Comparison of ENCODE assay signal across 8 mouse cellular contexts in genomic region chr11:121543287-121543856, GRCm38 (mm10). TPM values are rescaled to one million over a fixed set of nuclear protein-coding genes. Genes with fewer than 3 reads are reported as not detected.
DNase-seq lines count a peak whose midpoint lies in the region; ATAC-seq and TF ChIP-seq lines count a peak whose summit lies in the region.

No protein-coding gene starts in this region.

- H3K36me3 ChIP-seq in heart, embryonic 11.5 days (ENCODE audit: control insufficient read depth, insufficient read depth, low read length) = no peaks in the 10 kb centered on the region
- no peaks in the 10 kb centered on the region for H3K36me3 ChIP-seq in heart, adult 2 months (ENCODE audit: control insufficient read depth, insufficient read depth, low read length)
- H3K36me3 ChIP-seq in liver, embryonic 13.5 days = peaks cover 24% of the 10 kb centered on the region
- H3K36me3 ChIP-seq in hindbrain, embryonic 11.5 days (ENCODE audit: control insufficient read depth, insufficient read depth, low read length) = no peaks in the 10 kb centered on the region

- H3K4me2 ChIP-seq in heart, embryonic 11.5 days = no peak overlapping the region
- peak overlapping the region; percentile 56 for H3K4me2 ChIP-seq in liver, embryonic 13.5 days
- no peak overlapping the region for H3K4me2 ChIP-seq in hindbrain, embryonic 11.5 days (replicated peaks; ENCODE audit: low read depth, low read length)

- 79% methylated on average over 5 of the region's 5 CpGs for WGBS in heart, embryonic 11.5 days (ENCODE audit: insufficient replicate concordance)
- WGBS in heart, adult 2 months = 85% methylated on average over 5 of the region's 5 CpGs
- WGBS in liver, embryonic 13.5 days (ENCODE audit: insufficient replicate concordance) = 40% methylated on average over 5 of the region's 5 CpGs
- 93% methylated on average over 5 of the region's 5 CpGs for WGBS in hindbrain, embryonic 11.5 days

- H3K27me3 ChIP-seq in heart, embryonic 11.5 days (ENCODE audit: control insufficient read depth, insufficient read depth, low read length) = no peaks in the 10 kb centered on the region
- H3K27me3 ChIP-seq in heart, adult 2 months (ENCODE audit: control insufficient read depth, insufficient read depth, low read length) = no peaks in the 10 kb centered on the region
- no peaks in the 10 kb centered on the region for H3K27me3 ChIP-seq in liver, embryonic 13.5 days
- no peaks in the 10 kb centered on the region for H3K27me3 ChIP-seq in hindbrain, embryonic 11.5 days (ENCODE audit: control insufficient read depth, insufficient read depth, low read length)

- peak; percentile 79 for ATAC-seq in heart, embryonic 11.5 days (replicated peaks; ENCODE audit: insufficient number of reproducible peaks, low FRiP score, low TSS enrichment)
- ATAC-seq in erythroblast, adult 5-6 weeks (replicated peaks; ENCODE audit: low FRiP score, poor library complexity, severe bottlenecking) = peak; percentile 76
- ATAC-seq in liver, embryonic 13.5 days (ENCODE audit: low read depth) = peak; percentile 88
- no peak for ATAC-seq in hindbrain, embryonic 11.5 days (ENCODE audit: low FRiP score)

- H3K9me3 ChIP-seq in heart, embryonic 11.5 days (replicated peaks; ENCODE audit: control insufficient read depth, low read length) = no peaks in the 10 kb centered on the region
- no peaks in the 10 kb centered on the region for H3K9me3 ChIP-seq in liver, embryonic 13.5 days (replicated peaks)
- H3K9me3 ChIP-seq in hindbrain, embryonic 11.5 days (ENCODE audit: control insufficient read depth, low read length) = no peaks in the 10 kb centered on the region

- intact Hi-C loops in heart, adult 2 months (cut with DNase I) = no loop called here

- peak overlapping the region; percentile 46; the same call in 1 of the 2 replicates for H3K27ac ChIP-seq in heart, embryonic 11.5 days (ENCODE audit: low read depth, low read length)
- no peak overlapping the region for H3K27ac ChIP-seq in heart, adult 2 months
- peak overlapping the region; percentile 97 for H3K27ac ChIP-seq in liver, embryonic 13.5 days
- H3K27ac ChIP-seq in hindbrain, embryonic 11.5 days (ENCODE audit: low read depth, low read length) = no peak overlapping the region

- TF ChIP-seq POLR2A in heart, adult 2 months (IDR thresholded peaks at IDR 0.05; ENCODE audit: insufficient read depth, low read depth, low read length) = no peak

- H3K4me1 ChIP-seq in heart, embryonic 11.5 days (ENCODE audit: control insufficient read depth, insufficient read depth, low read length) = peaks cover 2% of the 10 kb centered on the region; the same call in 1 of the 2 replicates
- no peaks in the 10 kb centered on the region for H3K4me1 ChIP-seq in heart, adult 2 months (ENCODE audit: control insufficient read depth, insufficient read depth, low read length)
- peaks cover 68% of the 10 kb centered on the region for H3K4me1 ChIP-seq in liver, embryonic 13.5 days (replicated peaks)
- no peaks in the 10 kb centered on the region for H3K4me1 ChIP-seq in hindbrain, embryonic 11.5 days (replicated peaks; ENCODE audit: control insufficient read depth, insufficient read depth, low read length)

- no peak overlapping the region for H3K9ac ChIP-seq in heart, embryonic 11.5 days (ENCODE audit: low read depth, low read length)
- no peak overlapping the region for H3K9ac ChIP-seq in heart, adult 2 months (ENCODE audit: low read depth, low read length)
- peak overlapping the region; percentile 69 for H3K9ac ChIP-seq in liver, embryonic 13.5 days
- no peak overlapping the region for H3K9ac ChIP-seq in hindbrain, embryonic 11.5 days (ENCODE audit: low read depth, low read length)

- no peaks in the 10 kb centered on the region for H3K79me2 ChIP-seq in heart, adult 2 months (replicated peaks; ENCODE audit: control insufficient read depth, insufficient read depth, low read length)

- no peak overlapping the region for H3K4me3 ChIP-seq in heart, embryonic 11.5 days (ENCODE audit: low read depth, low read length)
- H3K4me3 ChIP-seq in heart, adult 2 months = no peak overlapping the region
- H3K4me3 ChIP-seq in liver, embryonic 13.5 days (replicated peaks) = peak overlapping the region; percentile 24
- no peak overlapping the region for H3K4me3 ChIP-seq in hindbrain, embryonic 11.5 days (ENCODE audit: low read depth, low read length)

- DNase-seq in heart, adult 2 months = no peak
- peak; percentile 75 for DNase-seq in adrenal gland, postnatal 25 days
- peak; percentile 57 for DNase-seq in liver, embryonic 13.5 days
- no peak for DNase-seq in retina, postnatal 1 day
- no peak for DNase-seq in hindbrain, embryonic 11.5 days (ENCODE audit: low spot score)
- DNase-seq in urinary bladder, postnatal 14 days (ENCODE audit: low spot score) = no peak

- TF ChIP-seq EP300 in heart, adult 2 months (IDR thresholded peaks at IDR 0.05; ENCODE audit: insufficient read depth, low read depth, low read length) = no peak

- TF ChIP-seq CTCF in heart, adult 2 months (IDR thresholded peaks at IDR 0.05) = no peak

RNA-seq across cellular contexts. Expression of gene Zfp750, which starts 24.2 kb away (rescaled TPM):
- polyA plus RNA-seq in heart, embryonic 11.5 days (2014; fragmentation: Nextera tagmentation; extraction: Ambion mirVana) = 0.19 TPM in 1 of 2 replicates, not detected in the other
- total RNA-seq in heart, adult 2 months (2021) = under 1 TPM; 0.09 to 0.21 TPM
- 0.09 and 0.14 TPM in 2 replicates for polyA plus RNA-seq in heart, adult 2 months (2012; rRNA removed)
- total RNA-seq in adrenal gland, postnatal 25 days (2021) = 0.43 and 0.57 TPM in 2 replicates
- total RNA-seq in erythroblast, adult 5-6 weeks (2015; ENCODE audit: low replicate concordance) = not detected in 2 replicates
- total RNA-seq in erythroblast, adult 5-6 weeks (2017; ENCODE audit: low replicate concordance) = 0.17 and 1.3 TPM in 2 replicates
- polyA plus RNA-seq in liver, embryonic 13.5 days (2015; fragmentation: Nextera tagmentation; extraction: Ambion mirVana) = 0.22 and 0.30 TPM in 2 replicates
- 0.46 and 0.79 TPM in 2 replicates for polyA plus RNA-seq in hindbrain, embryonic 11.5 days (2014; fragmentation: Nextera tagmentation; extraction: Ambion mirVana)

Comparison
In these comparisons a context has a peak if more than half of its experiments do, and no peak if none do; other contexts are left out.
1. H3K27ac ChIP-seq: peak in heart, embryonic 11.5 days (single experiment) and liver, embryonic 13.5 days (single experiment); none in heart, adult 2 months (single experiment) and hindbrain, embryonic 11.5 days (single experiment).
2. DNase-seq: peak in adrenal gland, postnatal 25 days (single experiment) and liver, embryonic 13.5 days (single experiment); none in heart, adult 2 months (0 of 2), retina, postnatal 1 day (single experiment), hindbrain, embryonic 11.5 days (single experiment) and urinary bladder, postnatal 14 days (single experiment).